Mouse (Mus musculus) layer of hippocampus, adult 9-10 months (tissue): ENCODE data around the gene Olfr170.
"Not testable (repeated sequence)": the region's sequence is repeated elsewhere in the genome, so short reads cannot be mapped to it uniquely, and the experiment has no call there.

Experiments
- DNase-seq: peaks from one replicate; pipeline ENCODE4 v3.0.0; 2022; ENCODE audit warnings: low spot score

Olfr170 gene

GRCm38 (mm10) chr16:19611782-19612181 lies at the start of gene Olfr170:
Gene Olfr170, minus strand, starts transcription at chr16:19611882.
- DNase-seq: not testable (repeated sequence)

GRCm38 (mm10) chr16:19629816-19630215 lies 18.1 kb upstream of the Olfr170 start, which contains the start of gene Olfr171:
Gene Olfr171, minus strand, starts transcription at chr16:19629916.
- no peak for DNase-seq

GRCm38 (mm10) chr16:19603166-19603565 lies 8.5 kb downstream of the Olfr170 start:
- DNase-seq: no peak

GRCm38 (mm10) chr16:19571709-19572108 lies 40.0 kb downstream of the Olfr170 start, which contains the start of gene Olfr169:
Gene Olfr169, minus strand, starts transcription at chr16:19571809.
- not testable (repeated sequence) for DNase-seq
